Mouse (Mus musculus) B cell, adult (primary cell): ENCODE results near the gene Gm4724. TPM values are rescaled to one million over a fixed set of nuclear protein-coding genes. Genes with fewer than 3 reads are reported as not detected.

ENCODE experiments used
- total RNA-seq: library from RNA; stranded (reverse); gene quantifications from 4 replicates; pipeline ENCODE4 v1.2.4, GENCODE M21; 2023; ENCODE audit not compliant: inconsistent age

The Gm4724 gene
- total RNA-seq: 0.97 to 3.7 TPM (median 2.9 TPM) in 3 of 4 replicates, not detected in the other

GRCm38 (mm10) chr2:175435707-175436106, at the start of gene Gm4724:
Gene Gm4724 (minus strand): TSS chr2:175435807.

GRCm38 (mm10) chr2:175469685-175470084, 34.1 kb upstream of the Gm4724 start, which contains the start of gene Zfp965:
Gene Zfp965 (plus strand): TSS chr2:175469985.

Other genes starting within 250 kb of the Gm4724 start
- 7.9 to 11.6 TPM (median 10.7 TPM) in 4 replicates for gene Gm14391, start 228.9 kb downstream of the Gm4724 start, total RNA-seq
- gene Gm14440, start 160.7 kb downstream of the Gm4724 start, total RNA-seq: 1.9 to 2.9 TPM in 2 of 4 replicates, not detected in the others
- 5.0 to 6.7 TPM (median 5.8 TPM) in 4 replicates for gene Gm4631, start 97.6 kb downstream of the Gm4724 start, total RNA-seq
- 1.3 to 1.9 TPM (median 1.4 TPM) in 4 replicates for gene Zfp968, start 63.4 kb downstream of the Gm4724 start, total RNA-seq
- gene Zfp965, start 34.2 kb upstream of the Gm4724 start, total RNA-seq: 2.4 to 3.2 TPM (median 3.2 TPM) in 3 of 4 replicates, not detected in the other
- 5.1 TPM in 1 of 4 replicates, not detected in the others for gene Gm11007, start 208.2 kb upstream of the Gm4724 start, total RNA-seq